Mouse (Mus musculus): ENCODE results near the gene AC153137.1. TPM values are rescaled to one million over a fixed set of nuclear protein-coding genes. Genes with fewer than 3 reads are reported as not detected.
"Not testable (repeated sequence)": the region's sequence is repeated elsewhere in the genome, so short reads cannot be mapped to it uniquely, and the experiment has no call there.

The AC153137.1 gene
- total RNA-seq (2021), result not detected

GRCm38 (mm10) chr1:30977868-30978267 is at the start of gene AC153137.1:
Gene AC153137.1, minus strand, starts transcription at chr1:30977968.
- DNase-seq, result not testable (repeated sequence)

GRCm38 (mm10) chr1:31023173-31023572 is 45.4 kb upstream of the AC153137.1 start:
- no peak for DNase-seq
- intact Hi-C loops (cut with DNase I), result no loop called here

More at GRCm38 (mm10) chr1:30977868-30978267, at the start of gene AC153137.1:
- intact Hi-C loops (cut with DNase I), result not testable (repeated sequence)

DNA sequence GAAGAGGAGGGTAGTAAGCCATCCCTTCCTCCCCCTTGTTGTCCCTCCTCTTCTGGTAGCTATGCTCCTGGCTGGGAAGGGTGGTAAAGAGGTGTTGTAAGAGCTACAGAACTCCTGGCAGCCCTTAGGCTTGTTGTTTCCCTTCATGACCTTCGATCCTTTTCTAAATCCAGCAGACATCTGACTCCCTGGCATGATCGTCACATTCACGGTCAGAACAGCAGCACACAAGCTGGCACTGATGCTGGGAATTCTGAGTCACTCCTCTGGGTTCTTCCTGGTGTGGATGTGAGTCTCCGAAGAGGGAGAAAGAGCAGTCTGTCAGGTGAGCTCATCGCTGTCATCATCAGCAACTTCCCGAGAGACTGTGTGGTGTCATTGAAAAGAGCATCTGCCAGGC is 41.5 kb upstream of the AC153137.1 start:
- intact Hi-C loops (cut with DNase I), result no loop called here
- no peak for DNase-seq

GRCm38 (mm10) chr1:31017377-31017776 is 39.6 kb upstream of the AC153137.1 start:
- intact Hi-C loops (cut with DNase I), result no loop called here
- DNase-seq, result no peak

GRCm38 (mm10) chr1:31016068-31016467 is 38.3 kb upstream of the AC153137.1 start:
- intact Hi-C loops (cut with DNase I), result no loop called here
- no peak for DNase-seq

GRCm38 (mm10) chr1:31015261-31015660 is 37.5 kb upstream of the AC153137.1 start:
- intact Hi-C loops (cut with DNase I), result no loop called here
- no peak for DNase-seq

GRCm38 (mm10) chr1:30977239-30977638 is 529 bp downstream of the AC153137.1 start:
- DNase-seq, result peak; percentile 32
- intact Hi-C loops (cut with DNase I), result not testable (repeated sequence)

DNA sequence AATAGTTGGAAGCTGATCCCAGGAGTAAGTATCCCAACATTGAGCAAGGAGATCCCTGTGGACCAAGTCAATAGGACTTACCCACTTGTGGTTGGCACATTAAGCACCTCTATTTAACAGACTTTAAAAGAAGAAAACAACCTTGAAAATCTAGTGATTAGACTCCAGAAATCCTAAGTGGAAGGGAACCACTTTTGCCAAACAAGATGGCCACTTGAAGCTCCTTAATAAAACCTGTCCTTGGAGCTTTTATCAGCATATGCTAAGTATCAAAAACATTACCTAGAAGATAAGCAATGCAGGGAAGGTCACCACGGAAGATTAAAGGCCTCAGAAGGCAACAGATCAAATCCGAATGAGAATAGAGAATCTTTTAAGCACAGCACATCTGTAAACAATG is 26.0 kb downstream of the AC153137.1 start:
- no peak for DNase-seq
- intact Hi-C loops (cut with DNase I), result no loop called here

DNA sequence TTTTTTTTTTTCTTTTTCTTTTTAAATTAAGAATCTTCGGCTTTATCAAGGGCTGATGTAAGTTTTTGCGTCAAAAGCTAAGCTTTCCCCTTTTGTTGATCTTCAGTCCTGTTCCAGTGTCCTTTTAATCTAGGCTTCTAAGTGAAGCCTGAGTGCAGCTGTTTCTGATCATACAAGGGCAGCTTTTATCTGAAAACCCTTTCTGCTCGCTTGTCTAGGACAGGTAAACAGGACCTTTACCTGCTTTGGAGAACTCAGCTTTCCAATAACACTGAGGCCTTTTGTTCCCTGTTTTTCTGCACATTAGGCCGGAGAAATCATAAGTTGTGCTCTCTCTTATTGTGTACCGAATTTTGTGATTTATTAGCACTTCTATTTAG is 27.3 kb downstream of the AC153137.1 start:
- DNase-seq, result no peak
- intact Hi-C loops (cut with DNase I), result no loop called here

GRCm38 (mm10) chr1:30949710-30950455 is 27.9 kb downstream of the AC153137.1 start:
- intact Hi-C loops (cut with DNase I), result loop anchor here (5.0 to 10.0 kb wide), 2 partner anchors 78 to 145 kb away; partner anchors contain the start of gene Phf3
- DNase-seq, result peak; percentile 99

- intact Hi-C loops (cut with DNase I), result loop anchor here (5.0 to 10.0 kb wide), 2 partner anchors 77 to 144 kb away; partner anchors contain the start of gene Phf3
- DNase-seq, result peak; percentile 65
Observed at GRCm38 (mm10) chr1:30948950-30949639, 28.7 kb downstream of the AC153137.1 start.

GRCm38 (mm10) chr1:30948361-30948949 is 29.3 kb downstream of the AC153137.1 start:
- intact Hi-C loops (cut with DNase I), result loop anchor here (5.0 to 10.0 kb wide), 2 partner anchors 76 to 144 kb away; partner anchors contain the start of gene Phf3
- DNase-seq, result peak; percentile 25

GRCm38 (mm10) chr1:30945136-30945535 is 32.6 kb downstream of the AC153137.1 start:
- intact Hi-C loops (cut with DNase I), result loop anchor here (5.0 to 10.0 kb wide), 2 partner anchors 73 to 140 kb away; partner anchors contain the start of gene Phf3
- no peak for DNase-seq

DNA sequence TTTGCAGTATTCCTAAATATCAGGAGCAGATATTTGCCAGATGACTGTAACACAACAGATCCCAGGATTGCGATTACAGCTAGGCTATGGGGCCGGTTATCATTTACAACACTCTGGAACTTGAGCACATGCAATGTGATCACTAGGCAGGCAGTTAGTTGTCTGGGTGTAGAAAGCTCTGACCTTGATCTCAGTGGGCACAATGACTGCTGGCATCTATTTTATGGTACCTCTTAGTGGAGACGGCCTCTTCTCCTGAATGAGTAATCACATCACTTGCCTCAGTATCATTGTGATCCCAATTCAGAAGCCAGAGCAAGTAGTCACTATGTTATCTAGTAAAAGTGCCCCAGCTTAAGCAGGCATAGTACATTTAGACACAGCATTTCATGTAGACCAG is 37.2 kb downstream of the AC153137.1 start:
- intact Hi-C loops (cut with DNase I), result loop anchor here (10.0 kb wide), 1 partner anchor 136 kb away; no protein-coding TSS in a partner anchor
- no peak for DNase-seq

- intact Hi-C loops (cut with DNase I), result no loop called here
- DNase-seq, result no peak
Observed at GRCm38 (mm10) chr1:30938392-30938791, 39.4 kb downstream of the AC153137.1 start.

DNA sequence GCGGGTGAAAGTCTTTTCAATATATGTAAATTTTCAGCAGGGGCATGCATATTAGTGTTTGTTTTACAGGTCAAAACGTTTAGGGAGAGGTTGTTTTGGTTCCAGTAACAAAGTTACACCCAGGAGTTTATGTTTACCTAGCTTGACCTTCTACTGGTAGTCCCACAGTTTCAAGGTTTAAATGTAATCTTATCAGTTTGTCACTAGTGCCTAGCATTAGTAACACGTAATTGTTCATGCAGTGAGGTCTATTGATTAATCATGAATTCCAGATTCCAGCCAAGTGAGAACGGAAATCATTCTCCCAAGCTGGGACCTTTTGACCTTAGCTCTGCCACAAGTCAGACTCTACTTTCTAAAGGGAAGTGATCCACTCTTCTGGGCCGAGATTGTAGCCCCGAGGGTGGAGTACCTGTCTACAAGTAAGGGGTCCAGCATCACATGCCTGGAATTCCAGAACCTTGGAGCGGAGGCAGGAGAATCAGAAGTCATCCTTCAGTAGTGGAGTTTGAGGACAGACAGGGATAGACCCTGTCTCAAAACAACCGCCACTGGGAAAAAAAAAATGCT is 40.3 kb downstream of the AC153137.1 start:
- no peak for DNase-seq
- intact Hi-C loops (cut with DNase I), result no loop called here

GRCm38 (mm10) chr1:30936488-30936887 is 41.3 kb downstream of the AC153137.1 start:
- intact Hi-C loops (cut with DNase I), result no loop called here
- no peak for DNase-seq

GRCm38 (mm10) chr1:30930823-30931222 is 46.9 kb downstream of the AC153137.1 start:
- DNase-seq, result no peak
- intact Hi-C loops (cut with DNase I), result no loop called here

DNA sequence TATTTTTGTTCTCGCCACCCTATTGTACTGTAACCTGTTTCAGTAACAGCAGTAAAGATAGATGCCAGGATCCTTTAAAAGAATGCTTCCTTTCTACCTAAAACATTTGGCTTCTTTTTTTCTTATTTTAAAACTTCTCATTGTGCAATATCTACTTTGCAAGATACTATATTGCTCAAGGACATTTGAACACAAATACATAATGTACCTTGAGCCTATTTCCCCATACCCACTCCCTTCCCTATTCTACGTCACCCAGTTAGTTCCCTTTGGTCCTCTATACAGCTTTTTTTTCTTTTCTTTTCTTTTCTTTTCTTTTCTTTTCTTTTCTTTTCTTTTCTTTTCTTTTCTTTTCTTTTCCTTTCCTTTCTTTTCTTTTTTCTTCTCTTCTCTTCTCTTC is 47.6 kb downstream of the AC153137.1 start:
- no peak for DNase-seq
- intact Hi-C loops (cut with DNase I), result no loop called here

Data from left cerebral cortex, postnatal 4 days (tissue).